Mouse (Mus musculus) midbrain, embryonic 12.5 days (tissue): ENCODE data around the gene Crybb2. TPM values are rescaled to one million over a fixed set of nuclear protein-coding genes. Genes with fewer than 3 reads are reported as not detected.

ENCODE experiments used
- ATAC-seq: fragments of 200-750 bp; cut with Nextera tagmentation; 2 replicates; pipeline ENCODE4 v1.8.0; 2017; ENCODE audit warnings: low read depth, moderate TSS enrichment, moderate library complexity; ENCODE audit not compliant: low FRiP score
- H3K27ac ChIP-seq: fragments of 300-500 bp; sonication (generic); replicated peaks from 2 replicates; pipeline ENCODE4 v1.5.1; 2016; ENCODE audit warnings: mild to moderate bottlenecking
- H3K27me3 ChIP-seq: fragments of 300-500 bp; sonication (generic); 2 replicates; pipeline ENCODE4 v1.6.1; 2016; ENCODE audit warnings: mild to moderate bottlenecking
- H3K36me3 ChIP-seq: fragments of 300-500 bp; sonication (generic); 2 replicates; pipeline ENCODE4 v1.6.1; 2016
- H3K4me1 ChIP-seq: fragments of 300-500 bp; sonication (generic); 2 replicates; pipeline ENCODE4 v1.6.1; 2016
- H3K4me2 ChIP-seq: fragments of 300-500 bp; sonication (generic); replicated peaks from 2 replicates; pipeline ENCODE4 v1.6.1; 2016; ENCODE audit warnings: mild to moderate bottlenecking, moderate library complexity
- H3K4me3 ChIP-seq: fragments of 300-500 bp; sonication (generic); 2 replicates; pipeline ENCODE4 v1.5.1; 2016; ENCODE audit warnings: mild to moderate bottlenecking
- H3K9ac ChIP-seq: fragments of 300-500 bp; sonication (generic); replicated peaks from 2 replicates; pipeline ENCODE4 v1.6.1; 2016; ENCODE audit warnings: mild to moderate bottlenecking, moderate library complexity
- H3K9me3 ChIP-seq: fragments of 300-500 bp; sonication (generic); 2 replicates; pipeline ENCODE4 v1.6.1; 2016; ENCODE audit warnings: mild to moderate bottlenecking
- WGBS: fragments of 180-500 bp; shearing (Covaris S2); methylation state at CpG from one replicate; pipeline ENCODE4 v1.1.7; 2016; 5-methylcytosine and 5-hydroxymethylcytosine counted together
- polyA plus RNA-seq: library from polyadenylated mRNA; unstranded; fragments of >200 nt; fragmentation: Nextera tagmentation; extraction: Ambion mirVana; gene quantifications from 2 replicates; pipeline ENCODE4 v1.2.1, GENCODE M21; 2016

The Crybb2 gene
- polyA plus RNA-seq, 1 experiment from 2014 or later = not detected

DNA sequence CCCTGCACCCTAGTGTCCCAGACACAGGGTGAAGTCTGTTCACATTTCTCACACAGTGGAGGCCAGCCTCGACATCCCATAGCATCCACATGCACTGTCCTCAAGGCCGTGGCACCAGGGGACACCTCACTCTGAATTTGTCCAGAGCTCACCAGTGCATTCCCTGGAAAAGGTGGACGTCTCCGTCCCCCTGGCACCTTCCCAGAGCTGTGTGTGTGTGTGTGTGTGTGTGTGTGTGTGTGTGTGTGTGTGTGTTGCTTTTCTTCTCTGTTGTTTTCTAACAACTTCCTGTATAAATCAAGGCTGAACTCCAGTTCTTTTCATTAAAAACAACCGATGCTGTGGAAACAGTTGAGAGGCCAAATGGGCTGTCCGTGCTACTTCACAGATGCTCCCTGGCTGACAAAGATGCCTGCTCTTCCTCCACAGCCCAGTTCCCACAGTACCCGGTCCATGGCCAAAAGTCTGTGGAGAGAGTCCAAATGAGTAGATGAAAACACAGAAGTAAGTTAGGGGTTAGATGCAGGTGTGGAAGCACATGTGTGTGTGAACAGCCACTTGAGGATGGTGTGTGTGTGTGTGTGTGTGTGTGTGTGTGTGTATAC lies 19.2 kb downstream of the Crybb2 start:
- ATAC-seq = no peak
- Histone ChIP-seq H3K4me2 (no peak overlapping the region), H3K9me3 (no peaks in the 10 kb centered on the region), H3K4me1 (peaks cover 14% of the 10 kb centered on the region), H3K27ac (no peak overlapping the region), H3K36me3 (no peaks in the 10 kb centered on the region), H3K4me3 (no peak overlapping the region), H3K27me3 (peaks cover 9% of the 10 kb centered on the region), H3K9ac (no peak overlapping the region)
- WGBS = 82% methylated on average over 7 of the region's 7 CpGs

DNA sequence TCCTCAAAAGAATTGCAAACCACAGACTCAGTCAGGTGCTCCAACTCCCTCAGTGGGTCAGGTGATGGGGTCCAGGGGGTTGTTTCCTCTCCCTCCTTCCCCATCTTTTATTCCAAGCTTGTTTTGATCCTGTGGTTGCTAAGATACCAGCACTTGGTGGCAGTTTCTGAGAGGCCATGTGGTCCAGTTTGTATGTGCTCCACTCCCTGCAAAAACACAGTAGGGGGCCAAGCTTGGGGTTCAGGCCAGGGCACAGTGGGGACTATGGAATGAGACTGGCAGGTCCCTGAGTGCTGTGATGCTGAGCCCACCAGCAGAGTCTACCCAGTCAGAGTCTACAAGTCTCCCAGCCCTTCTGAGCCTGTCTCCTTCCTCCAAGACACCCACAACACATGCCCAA lies 20.0 kb downstream of the Crybb2 start:
- Histone ChIP-seq H3K4me3 (no peak overlapping the region), H3K27me3 (peaks cover 4% of the 10 kb centered on the region), H3K4me1 (peaks cover 14% of the 10 kb centered on the region), H3K9ac (no peak overlapping the region), H3K9me3 (no peaks in the 10 kb centered on the region), H3K36me3 (no peaks in the 10 kb centered on the region), H3K27ac (no peak overlapping the region), H3K4me2 (no peak overlapping the region)
- no peak for ATAC-seq

DNA sequence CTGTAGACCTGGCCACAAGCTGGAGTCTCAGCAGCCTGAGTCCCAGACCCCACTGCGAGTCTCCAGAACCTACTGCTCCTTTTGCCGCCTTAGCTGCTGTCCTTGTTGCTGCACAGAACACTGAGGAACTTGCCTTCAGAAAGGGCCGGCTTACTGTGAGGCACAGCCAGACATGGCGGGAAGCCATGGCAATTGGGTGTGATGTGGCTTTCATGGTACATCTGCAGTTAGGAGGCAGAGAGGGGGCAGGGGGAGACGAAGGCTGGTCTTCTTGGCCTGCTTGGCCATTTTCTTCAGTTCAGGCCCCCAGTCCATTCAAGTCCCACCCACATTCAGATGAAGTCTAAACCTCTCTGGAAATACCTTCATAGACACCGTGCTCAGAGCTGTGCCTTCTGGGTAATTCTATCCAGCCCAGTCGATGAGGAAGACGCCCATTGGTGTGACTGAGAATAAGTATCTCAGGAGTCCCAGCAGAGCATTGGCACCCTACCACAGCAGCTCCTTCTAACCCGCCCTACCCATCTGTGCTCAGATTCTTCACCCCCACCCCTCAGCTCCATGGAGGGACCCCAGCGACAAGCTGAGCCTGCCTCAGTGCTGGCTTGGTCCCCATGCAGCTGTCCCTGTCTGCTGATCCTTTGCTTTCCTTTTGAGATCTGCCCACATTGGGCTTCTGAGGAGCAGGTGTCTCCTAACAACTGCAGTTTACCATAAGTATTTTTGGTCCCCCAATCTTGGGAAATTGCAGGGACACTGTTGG lies 24.2 kb downstream of the Crybb2 start:
- ATAC-seq = no peak
- 87% methylated on average over 10 of the region's 10 CpGs for WGBS
- H3K4me2 ChIP-seq = no peak overlapping the region
- H3K27ac ChIP-seq = no peak overlapping the region
- no peaks in the 10 kb centered on the region for H3K36me3 ChIP-seq
- no peaks in the 10 kb centered on the region for H3K9me3 ChIP-seq
- H3K27me3 ChIP-seq = no peaks in the 10 kb centered on the region; the same call in 1 of the 2 replicates
- H3K9ac ChIP-seq = no peak overlapping the region
- peaks cover 28% of the 10 kb centered on the region for H3K4me1 ChIP-seq
- H3K4me3 ChIP-seq = no peak overlapping the region

DNA sequence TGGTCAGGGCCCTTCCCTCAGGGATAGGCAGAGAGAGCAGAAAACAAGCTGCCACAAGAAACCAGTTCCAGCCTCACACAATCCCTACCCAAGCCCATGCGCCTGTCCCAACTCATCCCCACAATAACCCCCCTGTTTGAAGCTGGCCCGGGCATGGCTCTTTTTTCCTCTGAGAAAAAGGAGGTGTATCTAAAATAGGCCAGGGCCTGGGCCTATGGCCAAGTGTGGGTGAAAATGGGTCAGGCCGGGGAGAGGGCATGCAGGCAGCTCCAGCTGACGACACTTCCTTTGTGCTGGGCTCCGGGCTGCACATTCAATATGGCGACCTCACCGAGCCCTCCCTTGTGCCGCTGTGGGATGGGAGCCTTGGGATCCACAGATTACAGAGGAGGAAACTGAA lies 26.4 kb downstream of the Crybb2 start:
- ATAC-seq = no peak
- peaks cover 18% of the 10 kb centered on the region for H3K4me1 ChIP-seq
- H3K27me3 ChIP-seq = no peaks in the 10 kb centered on the region
- H3K27ac ChIP-seq = no peak overlapping the region
- H3K4me2 ChIP-seq = no peak overlapping the region
- 89% methylated on average over 8 of the region's 8 CpGs for WGBS
- H3K9ac ChIP-seq = no peak overlapping the region
- H3K4me3 ChIP-seq = no peak overlapping the region
- H3K9me3 ChIP-seq = no peaks in the 10 kb centered on the region
- no peaks in the 10 kb centered on the region for H3K36me3 ChIP-seq

GRCm38 (mm10) chr5:113041567-113042071 lies 28.3 kb downstream of the Crybb2 start:
- Histone ChIP-seq H3K9me3 (no peaks in the 10 kb centered on the region), H3K4me1 (peaks cover 19% of the 10 kb centered on the region), H3K27ac (peak overlapping the region; percentile 77), H3K4me3 (no peak overlapping the region), H3K9ac (no peak overlapping the region), H3K4me2 (no peak overlapping the region), H3K36me3 (no peaks in the 10 kb centered on the region), H3K27me3 (no peaks in the 10 kb centered on the region)
- ATAC-seq = peak; percentile 93
- WGBS = 9% methylated on average over 5 of the region's 5 CpGs

- no peak overlapping the region for H3K9ac ChIP-seq
- H3K4me1 ChIP-seq = peaks cover 18% of the 10 kb centered on the region
- H3K4me2 ChIP-seq = no peak overlapping the region
- peak overlapping the region; percentile 77 for H3K27ac ChIP-seq
- H3K36me3 ChIP-seq = no peaks in the 10 kb centered on the region
- no peaks in the 10 kb centered on the region for H3K9me3 ChIP-seq
- no peaks in the 10 kb centered on the region for H3K27me3 ChIP-seq
- ATAC-seq = no peak
- H3K4me3 ChIP-seq = no peak overlapping the region
- WGBS = 79% methylated on average over 6 of the region's 6 CpGs
Observed at GRCm38 (mm10) chr5:113040776-113041175, 29.1 kb downstream of the Crybb2 start.

DNA sequence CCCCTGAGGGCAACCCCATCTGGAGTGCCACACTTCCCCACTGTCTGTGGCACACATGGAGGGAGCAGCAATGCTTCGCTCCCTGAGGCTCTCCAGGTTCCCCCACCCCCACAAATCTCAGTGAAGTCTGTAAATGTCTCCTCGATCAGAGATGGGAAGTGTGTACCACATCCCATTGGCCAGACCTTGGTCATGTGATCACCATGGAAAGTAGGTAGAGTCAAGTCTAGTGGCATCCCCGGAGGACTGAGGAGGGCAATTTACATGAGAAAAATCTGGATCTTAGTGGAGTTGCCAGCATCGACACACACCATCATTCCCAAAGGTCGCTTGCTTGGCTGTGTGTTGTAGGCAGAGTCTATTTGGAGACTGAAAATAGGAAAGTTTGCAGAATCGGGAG lies 31.3 kb downstream of the Crybb2 start:
- no peak overlapping the region for H3K9ac ChIP-seq
- no peak overlapping the region for H3K4me3 ChIP-seq
- H3K9me3 ChIP-seq = no peaks in the 10 kb centered on the region
- ATAC-seq = no peak
- no peak overlapping the region for H3K27ac ChIP-seq
- H3K27me3 ChIP-seq = no peaks in the 10 kb centered on the region
- H3K4me2 ChIP-seq = no peak overlapping the region
- H3K36me3 ChIP-seq = no peaks in the 10 kb centered on the region
- H3K4me1 ChIP-seq = peaks cover 31% of the 10 kb centered on the region
- 83% methylated on average over 6 of the region's 6 CpGs for WGBS

DNA sequence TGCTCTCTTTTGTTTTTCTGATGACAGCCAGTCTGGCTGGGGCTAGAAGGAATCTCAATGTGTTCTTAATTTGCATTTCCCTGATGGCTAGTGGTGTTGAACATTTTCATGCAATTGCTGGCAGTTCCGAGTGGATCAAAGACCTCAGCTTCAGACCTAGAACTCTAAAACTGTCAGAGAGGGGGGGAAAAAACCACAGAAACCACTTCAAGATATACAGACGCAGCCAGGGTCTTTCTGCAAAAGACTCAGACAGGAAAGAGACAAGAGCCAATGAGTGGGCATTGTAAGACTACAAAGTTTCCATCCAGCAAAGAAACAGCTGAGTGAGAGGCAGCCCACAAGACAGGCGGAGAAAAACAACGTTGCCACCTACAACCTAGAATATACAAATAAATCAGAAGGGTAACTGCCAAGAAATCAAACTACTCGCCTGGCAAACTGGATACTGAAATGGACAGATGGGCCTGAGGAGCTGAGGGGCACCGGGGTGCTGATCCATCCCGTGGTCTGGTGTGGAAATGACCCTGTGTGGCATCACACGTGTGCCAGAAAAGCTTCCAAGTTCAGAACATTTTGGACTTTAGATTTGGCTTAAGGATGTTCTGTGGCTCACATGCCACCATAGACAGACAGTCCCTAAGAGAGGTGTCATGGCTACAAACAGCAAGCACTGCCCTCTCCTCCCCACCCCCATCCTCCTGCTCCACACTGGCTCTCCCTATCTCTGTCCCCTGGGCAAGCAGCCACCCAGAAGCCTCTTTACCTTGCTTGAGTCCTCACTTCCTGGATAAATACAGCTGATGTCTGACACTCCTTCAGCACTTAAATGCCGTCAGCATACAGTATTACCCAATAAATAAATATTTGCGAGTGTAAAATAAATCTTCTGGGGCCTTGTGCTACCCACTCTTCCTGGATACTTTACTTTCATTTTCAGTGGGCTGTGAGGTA lies 34.5 kb downstream of the Crybb2 start:
- Histone ChIP-seq H3K4me1 (peaks cover 26% of the 10 kb centered on the region), H3K4me2 (no peak overlapping the region), H3K9ac (no peak overlapping the region), H3K4me3 (no peak overlapping the region), H3K27ac (no peak overlapping the region), H3K9me3 (no peaks in the 10 kb centered on the region), H3K27me3 (no peaks in the 10 kb centered on the region), H3K36me3 (no peaks in the 10 kb centered on the region)
- 73% methylated on average over 10 of the region's 10 CpGs for WGBS
- ATAC-seq = no peak

DNA sequence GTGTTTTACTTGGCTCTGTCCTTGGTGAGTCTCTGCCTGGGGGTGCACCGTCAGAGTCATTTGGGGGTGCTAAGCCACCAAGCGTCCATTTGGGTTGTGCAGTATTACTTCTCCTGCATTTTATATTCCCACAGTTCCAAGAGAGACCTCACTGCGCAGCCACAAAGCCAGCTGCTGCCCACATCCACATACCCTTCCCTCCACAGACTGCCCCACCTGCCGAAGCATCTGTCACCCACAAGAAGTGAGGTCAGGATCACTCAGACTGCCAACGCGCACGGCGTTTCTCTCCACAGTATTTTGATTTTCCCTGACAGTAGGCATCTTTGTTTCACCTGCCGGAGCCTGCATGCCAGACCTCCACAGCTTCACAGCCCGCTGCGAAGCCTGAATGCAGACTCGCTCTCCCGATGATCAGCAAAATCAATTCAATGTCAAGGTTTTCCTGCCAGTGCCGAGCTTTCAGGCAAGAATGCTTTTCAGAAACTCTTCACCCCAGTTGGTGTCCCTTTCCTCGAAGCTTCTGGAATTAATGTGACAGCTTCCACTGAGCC lies 38.6 kb downstream of the Crybb2 start:
- H3K9me3 ChIP-seq = no peaks in the 10 kb centered on the region
- H3K27me3 ChIP-seq = no peaks in the 10 kb centered on the region
- H3K4me1 ChIP-seq = peaks cover 23% of the 10 kb centered on the region
- H3K4me2 ChIP-seq = no peak overlapping the region
- no peaks in the 10 kb centered on the region for H3K36me3 ChIP-seq
- H3K9ac ChIP-seq = no peak overlapping the region
- WGBS = 71% methylated on average over 15 of the region's 15 CpGs
- ATAC-seq = no peak
- H3K4me3 ChIP-seq = no peak overlapping the region
- peak overlapping the region; percentile 25; the same call in 1 of the 2 replicates for H3K27ac ChIP-seq

- no peak overlapping the region for H3K4me3 ChIP-seq
- H3K4me2 ChIP-seq = no peak overlapping the region
- H3K9me3 ChIP-seq = no peaks in the 10 kb centered on the region
- H3K9ac ChIP-seq = no peak overlapping the region
- no peak for ATAC-seq
- peaks cover 15% of the 10 kb centered on the region; the same call in 1 of the 2 replicates for H3K4me1 ChIP-seq
- whole genome bisulfite sequencing = 72% methylated on average over 3 of the region's 3 CpGs
- no peaks in the 10 kb centered on the region for H3K36me3 ChIP-seq
- no peak overlapping the region for H3K27ac ChIP-seq
- no peaks in the 10 kb centered on the region for H3K27me3 ChIP-seq
Observed at GRCm38 (mm10) chr5:113030082-113030481, 39.8 kb downstream of the Crybb2 start.

GRCm38 (mm10) chr5:113026706-113027105 lies 43.2 kb downstream of the Crybb2 start:
- Histone ChIP-seq H3K4me1 (peaks cover 30% of the 10 kb centered on the region), H3K36me3 (no peaks in the 10 kb centered on the region), H3K27ac (no peak overlapping the region), H3K9ac (no peak overlapping the region), H3K27me3 (no peaks in the 10 kb centered on the region), H3K4me2 (no peak overlapping the region), H3K9me3 (no peaks in the 10 kb centered on the region), H3K4me3 (no peak overlapping the region)
- no peak for ATAC-seq
- 87% methylated on average over 5 of the region's 5 CpGs for WGBS
